Mouse (Mus musculus): ENCODE results near the gene Zfp503.
A peak's percentile ranks its signal among the peaks of the same experiment; 100 is the strongest.

The Zfp503 gene

DNA sequence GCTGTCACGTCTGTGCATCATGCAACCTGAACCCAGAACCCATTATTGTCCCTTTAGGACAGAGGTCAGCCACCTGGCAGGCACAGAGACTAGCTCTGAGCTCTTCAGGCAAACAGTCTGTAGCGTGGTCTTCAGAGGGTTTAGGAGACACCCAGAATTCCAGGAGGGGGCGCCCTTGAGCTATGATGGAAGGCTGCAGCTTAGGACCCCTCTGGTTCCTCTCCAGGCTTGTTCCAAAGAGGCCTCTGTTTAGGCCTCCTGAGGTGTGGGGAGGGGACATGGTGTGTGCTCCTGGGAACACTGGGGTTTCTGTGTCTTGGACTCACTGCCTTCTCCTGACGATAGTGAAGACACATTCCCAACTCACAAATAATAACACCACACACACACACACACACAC, 20.4 kb downstream of the Zfp503 start:
- peak; percentile 12 for DNase-seq (ENCODE audit: low read depth)

DNA sequence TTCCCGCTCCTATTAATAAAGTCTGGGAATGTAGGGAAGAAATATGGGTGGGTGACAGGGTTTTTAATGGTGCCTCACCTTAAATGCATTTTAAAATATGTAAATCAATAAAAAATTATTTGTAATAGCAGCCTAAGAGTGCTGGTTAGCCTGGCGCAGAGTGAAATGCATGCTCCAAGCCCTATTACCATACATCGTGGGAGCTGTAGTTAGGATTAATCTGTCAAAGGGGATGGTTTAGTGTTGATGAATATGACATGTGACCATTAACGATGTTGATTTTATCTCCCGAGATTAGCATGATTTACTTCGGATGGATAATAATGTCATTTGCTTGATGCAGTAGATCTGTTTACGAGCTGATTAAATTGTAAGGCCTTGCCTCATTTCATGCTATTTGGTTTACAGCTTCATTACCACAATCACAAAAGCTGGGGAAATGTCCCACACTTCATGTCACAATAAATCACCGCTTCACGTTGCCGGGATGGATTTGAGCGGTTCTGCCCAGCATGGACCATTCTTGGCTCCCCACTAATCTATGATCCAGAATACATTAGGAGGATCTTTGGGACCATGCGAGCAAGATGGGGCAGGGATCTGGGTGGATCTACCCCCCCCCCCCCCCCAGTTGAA, 21.9 kb downstream of the Zfp503 start:
- no peak for DNase-seq (ENCODE audit: low read depth)

DNA sequence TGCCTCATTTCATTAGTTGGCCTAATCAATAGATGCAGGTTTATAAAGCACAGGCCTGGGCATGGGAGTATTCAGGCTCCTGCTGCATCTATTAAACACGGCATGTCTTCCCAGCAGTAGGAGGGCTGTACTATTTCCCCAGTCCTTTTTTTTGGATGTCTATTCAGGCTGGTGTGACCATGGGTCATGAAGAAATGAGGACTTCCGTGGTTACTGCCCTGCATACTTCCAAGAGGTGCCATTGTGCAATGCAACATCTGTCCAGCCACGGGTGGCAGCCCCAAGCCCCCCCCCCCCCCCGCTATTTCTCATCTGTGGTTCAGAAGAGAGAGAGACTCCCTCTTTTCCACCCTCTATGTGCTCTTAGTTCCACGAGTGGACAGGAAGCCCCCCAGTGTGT, 23.1 kb downstream of the Zfp503 start:
- DNase-seq (ENCODE audit: low read depth) = no peak

DNA sequence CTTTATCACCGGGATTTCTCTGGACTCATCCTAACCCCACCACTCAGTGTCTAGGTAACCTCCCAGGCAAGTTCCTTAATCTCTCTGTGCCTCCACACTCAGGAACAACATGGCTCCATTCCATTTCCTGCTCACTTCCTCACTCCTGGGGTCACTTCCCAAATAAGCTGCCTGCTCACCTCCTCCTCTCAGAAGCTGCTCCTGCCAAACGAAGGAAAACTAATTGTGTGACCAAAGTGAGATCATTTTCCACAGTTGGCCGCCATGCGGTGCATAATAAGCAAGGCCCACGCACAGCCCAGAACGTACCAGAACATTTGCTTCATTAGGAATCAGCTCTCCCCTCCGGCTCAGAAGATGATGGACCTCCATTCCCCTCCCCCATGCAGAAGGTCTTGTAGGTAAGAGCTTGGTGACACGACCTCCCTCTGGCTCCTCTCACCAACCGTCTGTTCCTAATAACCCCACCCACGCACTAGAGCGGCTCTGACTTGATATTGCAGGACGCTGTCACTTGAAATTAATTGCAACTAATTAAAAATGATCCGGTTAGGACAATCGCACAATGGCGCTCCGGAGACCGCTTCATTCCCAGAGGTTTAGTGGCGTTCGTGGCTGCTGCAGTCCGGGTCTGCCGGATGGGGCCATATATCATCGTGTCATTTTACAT, 26.9 kb downstream of the Zfp503 start:
- no peak for DNase-seq (ENCODE audit: low read depth)

DNA sequence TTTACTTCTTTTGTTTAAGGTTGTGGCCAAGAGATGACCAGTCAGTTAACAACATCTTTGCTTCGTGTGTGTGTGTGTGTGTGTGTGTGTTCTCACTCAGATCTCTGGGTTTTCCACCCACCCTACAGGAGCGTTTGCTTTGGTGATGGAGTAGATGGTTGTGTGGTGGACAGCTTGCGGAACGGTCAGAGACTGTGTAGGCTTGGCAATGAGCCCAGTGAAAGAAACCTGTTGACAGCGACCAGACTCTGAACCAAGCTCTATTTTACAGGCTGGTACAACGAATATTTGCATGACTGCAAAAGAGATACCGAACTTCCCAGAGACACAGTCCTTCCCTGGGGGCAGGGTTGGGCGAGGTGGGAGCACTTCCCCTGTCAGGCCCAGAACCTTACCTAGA, 30.2 kb downstream of the Zfp503 start:
- no peak for DNase-seq (ENCODE audit: low read depth)

DNA sequence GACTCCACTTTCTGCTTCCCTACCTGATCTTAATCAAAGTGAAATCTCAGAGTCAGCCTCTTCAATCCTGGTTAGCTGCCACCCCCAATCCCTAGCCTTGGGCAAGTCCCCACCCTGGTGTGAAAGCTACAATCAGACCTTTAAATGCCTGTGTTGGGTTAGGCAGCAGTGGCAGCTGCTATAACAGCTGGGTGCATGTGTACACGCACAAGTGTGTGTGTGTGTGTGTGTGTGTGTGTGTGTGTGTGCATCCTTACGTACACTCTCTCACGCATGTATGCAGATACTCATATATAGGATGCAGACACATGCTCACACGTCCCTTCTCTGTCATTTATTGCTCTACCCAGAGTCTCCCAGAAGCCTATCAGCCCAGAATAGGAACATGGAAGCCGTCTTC, 30.8 kb downstream of the Zfp503 start:
- DNase-seq (ENCODE audit: low read depth) = no peak

DNA sequence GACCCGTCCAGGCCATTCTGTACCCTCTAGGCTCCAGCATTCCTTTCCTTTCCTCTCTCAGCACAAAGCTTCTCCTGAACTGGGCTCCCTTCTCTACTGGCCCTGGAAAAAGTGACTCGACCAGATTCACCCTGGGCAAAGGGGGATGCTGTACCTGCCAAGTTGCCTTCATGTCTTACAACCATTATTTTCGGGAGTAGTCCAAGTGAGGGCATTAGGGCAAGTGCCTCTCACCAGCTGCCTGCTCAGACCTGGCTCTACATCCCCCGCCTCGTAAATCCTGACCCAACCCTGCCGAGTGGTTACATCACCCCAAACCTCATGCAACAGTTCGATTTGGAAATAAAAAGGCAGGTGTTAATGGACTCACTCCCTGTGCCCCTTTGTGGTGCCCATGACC, 36.9 kb downstream of the Zfp503 start:
- no peak for DNase-seq (ENCODE audit: low read depth)

DNA sequence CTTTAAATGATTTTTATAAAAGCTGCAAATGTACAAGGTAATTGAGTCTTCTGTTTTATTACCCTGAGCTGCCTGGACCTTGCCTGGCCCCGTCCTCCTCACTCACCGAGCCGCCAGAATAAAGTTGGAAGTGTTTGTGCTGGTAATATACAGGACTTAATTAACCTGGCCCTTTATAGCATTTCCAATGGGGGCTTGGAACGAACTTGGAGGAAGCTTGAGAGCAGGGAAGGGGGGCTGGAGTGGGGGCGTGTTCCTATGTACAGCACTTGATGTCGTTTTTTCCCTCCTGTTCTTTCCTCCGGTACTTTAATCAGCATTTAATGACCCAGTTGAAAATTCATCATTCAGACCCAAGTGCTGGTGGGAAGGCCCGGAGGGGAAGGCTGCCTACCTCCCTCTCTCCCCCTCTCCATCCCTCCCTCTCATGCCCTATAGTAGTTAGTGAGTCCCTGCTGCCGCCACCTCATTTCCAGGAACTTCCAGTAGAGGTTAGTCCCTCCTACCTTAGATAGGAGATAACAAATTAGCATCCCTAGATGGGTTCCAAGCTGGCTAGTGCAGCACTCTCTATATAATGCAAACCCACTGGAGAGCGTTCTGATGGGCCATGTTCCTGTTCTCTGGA, 37.4 kb downstream of the Zfp503 start:
- DNase-seq (ENCODE audit: low read depth) = no peak

DNA sequence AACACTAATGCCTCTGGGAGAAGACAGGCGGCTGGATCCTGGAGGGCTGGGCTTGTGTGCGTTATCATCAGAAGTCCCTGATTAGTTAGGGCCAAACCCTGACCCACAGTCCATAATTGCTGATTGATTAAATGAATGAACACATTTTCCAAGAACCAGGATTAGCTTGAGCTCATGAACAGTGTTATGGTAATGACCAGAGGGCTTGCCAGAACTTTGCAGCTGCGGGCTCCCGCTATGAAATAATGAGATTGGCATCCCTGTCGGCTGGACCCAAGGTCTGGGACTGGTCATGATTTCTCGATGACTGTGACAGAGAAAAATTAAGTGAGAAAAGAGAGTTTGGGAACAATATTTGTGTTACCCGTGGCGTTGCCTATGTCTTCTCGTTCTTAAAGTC, 44.5 kb downstream of the Zfp503 start:
- no peak for DNase-seq (ENCODE audit: low read depth)

DNA sequence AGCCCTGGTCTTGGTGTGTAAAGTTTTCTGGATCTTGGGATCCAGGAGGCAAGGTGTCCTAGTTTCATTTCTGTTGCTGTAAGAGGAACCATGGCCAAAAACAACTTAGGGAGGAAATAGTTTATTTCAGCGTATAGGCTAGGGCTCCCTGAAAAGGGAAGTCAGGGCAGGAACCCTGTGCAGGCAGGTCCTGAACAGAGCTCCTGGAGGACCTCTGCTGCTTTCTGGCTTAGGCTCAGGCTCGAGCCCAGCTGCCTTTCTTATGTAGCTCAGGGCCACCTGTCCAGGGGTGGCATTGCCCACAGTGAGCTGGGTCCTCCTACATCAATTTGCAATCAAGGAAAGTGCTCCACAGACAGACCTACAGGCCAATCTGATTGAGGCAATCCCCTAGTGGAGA, 47.8 kb downstream of the Zfp503 start:
- DNase-seq (ENCODE audit: low read depth) = no peak

DNA sequence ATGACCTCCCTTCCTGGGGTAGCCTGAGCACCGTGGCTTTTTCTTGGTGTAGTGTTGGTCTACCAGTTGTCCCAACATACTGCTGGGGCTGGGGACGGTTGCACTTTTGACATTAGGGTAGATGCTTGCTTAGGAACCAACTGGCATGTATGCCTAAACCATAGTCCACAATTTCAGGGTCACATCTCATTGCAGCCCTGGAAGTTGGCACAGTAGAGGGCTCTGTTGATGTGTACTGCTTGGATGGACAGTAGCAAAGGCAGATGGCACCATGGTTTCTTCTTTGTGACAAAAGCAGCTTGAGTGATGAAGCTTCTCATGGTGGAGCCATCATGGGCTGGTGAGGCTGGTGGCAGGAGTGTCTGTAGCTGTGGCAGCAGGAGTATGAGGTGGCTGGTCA, 52.3 kb downstream of the Zfp503 start:
- no peak for DNase-seq (ENCODE audit: low read depth)

DNA sequence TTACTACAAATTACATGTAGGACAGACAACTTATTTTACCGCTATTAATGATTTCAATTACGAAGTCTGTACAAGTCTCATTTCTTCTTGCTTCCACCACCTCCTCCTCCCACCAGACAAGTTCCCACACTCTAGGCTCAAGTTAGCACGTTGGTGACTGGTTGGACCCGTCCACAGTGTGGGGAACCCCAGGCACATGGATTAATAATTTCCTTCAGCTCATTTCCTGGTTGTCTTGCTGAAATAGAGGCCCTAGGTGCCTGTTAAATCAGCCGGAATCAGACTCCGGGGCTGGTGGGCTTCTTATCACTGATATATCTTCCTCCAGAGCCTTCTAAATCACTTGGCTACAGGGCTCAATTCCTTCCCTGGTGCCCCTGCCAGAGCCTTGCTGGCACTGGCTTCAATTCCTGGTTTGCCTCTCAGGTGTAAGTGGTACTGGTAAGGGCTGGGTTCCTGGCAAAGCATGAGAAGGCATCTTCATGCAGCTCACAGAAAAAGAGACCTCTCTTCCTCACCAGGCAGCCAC, 53.2 kb downstream of the Zfp503 start:
- no peak for DNase-seq (ENCODE audit: low read depth)
